Mouse (Mus musculus) NIH3T3 (cell line): ENCODE measurements around the gene Ubox5.
"Not testable (repeated sequence)": the region's sequence is repeated elsewhere in the genome, so short reads cannot be mapped to it uniquely, and the experiment has no call there.

Experiments
- DNase-seq: peaks from one replicate; pipeline ENCODE4 v3.0.0-alpha.2; 2012; ENCODE audit warnings: low read depth

The Ubox5 gene

GRCm38 (mm10) chr2:130577021-130577420, 52.8 kb downstream of the Ubox5 start:
- DNase-seq, result no peak

GRCm38 (mm10) chr2:130576564-130576963, 53.3 kb downstream of the Ubox5 start:
- not testable (repeated sequence) for DNase-seq

- DNase-seq, result no peak
These were observed 54.0 kb downstream of the Ubox5 start, which contains the start of gene Oxt for GRCm38 (mm10) chr2:130575873-130576272. Gene Oxt (plus strand): TSS chr2:130576173.

GRCm38 (mm10) chr2:130574960-130575359, 54.9 kb downstream of the Ubox5 start:
- DNase-seq, result no peak

- no peak for DNase-seq
These were observed 59.9 kb downstream of the Ubox5 start for GRCm38 (mm10) chr2:130569926-130570325.

GRCm38 (mm10) chr2:130568921-130569320, 60.9 kb downstream of the Ubox5 start:
- no peak for DNase-seq

GRCm38 (mm10) chr2:130564983-130565382, 64.9 kb downstream of the Ubox5 start:
- no peak for DNase-seq

GRCm38 (mm10) chr2:130564063-130564462, 65.8 kb downstream of the Ubox5 start:
- peak; percentile 37 for DNase-seq

GRCm38 (mm10) chr2:130563212-130564055, 66.4 kb downstream of the Ubox5 start, which contains the start of gene Mrps26:
Gene Mrps26 (plus strand): TSS chr2:130563742.
- DNase-seq, result peak; percentile 95

- no peak for DNase-seq
These were observed 71.8 kb downstream of the Ubox5 start for GRCm38 (mm10) chr2:130558015-130558414.

GRCm38 (mm10) chr2:130557462-130557861, 72.4 kb downstream of the Ubox5 start:
- no peak for DNase-seq

- no peak for DNase-seq
These were observed 73.5 kb downstream of the Ubox5 start for GRCm38 (mm10) chr2:130556292-130556691.

GRCm38 (mm10) chr2:130554841-130555240, 75.0 kb downstream of the Ubox5 start:
- no peak for DNase-seq

- DNase-seq, result no peak
These were observed 82.9 kb downstream of the Ubox5 start for GRCm38 (mm10) chr2:130546957-130547356.

- DNase-seq, result no peak
These were observed 89.6 kb downstream of the Ubox5 start for GRCm38 (mm10) chr2:130540266-130540665.
